In genomic region chr2:69379801-69380200, GRCm38 (mm10) we compare ENCODE assay signal across 29 mouse cellular contexts. TPM values are rescaled to one million over a fixed set of nuclear protein-coding genes. Genes with fewer than 3 reads are reported as not detected.
DNase-seq lines count a peak whose midpoint lies in the region; ATAC-seq lines count a peak whose summit lies in the region.
"Had no signal": no experiment of that assay in that cellular context is flagged by ENCODE, and none has a peak within 500 bp of the region (broad histone marks: within the 10 kb centered on the region; RNA-seq: fewer than 3 reads in every experiment).

No protein-coding gene starts in this region.

- no peaks in the 10 kb centered on the region for H3K4me1 ChIP-seq in stomach, embryonic 15.5 days
- H3K4me1 ChIP-seq: forebrain, embryonic 15.5 days; lung, embryonic 15.5 days; midbrain, embryonic 13.5 days had no signal

- peak overlapping the region; percentile 69 for H3K27ac ChIP-seq in stomach, embryonic 15.5 days
- H3K27ac ChIP-seq: forebrain, embryonic 10.5 days; forebrain, embryonic 15.5 days; hindbrain, embryonic 14.5 days; limb, embryonic 13.5 days; lung, embryonic 15.5 days; midbrain, embryonic 13.5 days had no signal

- H3K4me3 ChIP-seq in stomach, embryonic 15.5 days (replicated peaks) = no peak overlapping the region
- H3K4me3 ChIP-seq: forebrain, embryonic 10.5 days; forebrain, embryonic 15.5 days; limb, embryonic 13.5 days; lung, embryonic 15.5 days; midbrain, embryonic 13.5 days had no signal

- H3K9ac ChIP-seq in stomach, embryonic 15.5 days = no peak overlapping the region
- H3K9ac ChIP-seq: forebrain, embryonic 15.5 days; hindbrain, embryonic 14.5 days; limb, embryonic 13.5 days; lung, embryonic 15.5 days; midbrain, embryonic 13.5 days had no signal

- H3K27me3 ChIP-seq in stomach, embryonic 15.5 days (replicated peaks) = no peaks in the 10 kb centered on the region
- H3K27me3 ChIP-seq: forebrain, embryonic 15.5 days; limb, embryonic 13.5 days; lung, embryonic 15.5 days; midbrain, embryonic 13.5 days had no signal

- 22% methylated on average over 1 of the region's 1 CpGs for WGBS in stomach, embryonic 15.5 days

- intact Hi-C loops in left cerebral cortex, postnatal 4 days (cut with DNase I) = no loop called here
- intact Hi-C loops in left cerebral cortex, postnatal 36 days (cut with DNase I) = no loop called here
- intact Hi-C loops in gastrocnemius, postnatal 36 days (cut with DNase I) = no loop called here
- intact Hi-C loops in gastrocnemius, postnatal 14 days (cut with DNase I; ENCODE audit: low total_unique reads) = no loop called here

- no peak for ATAC-seq in stomach, embryonic 15.5 days (ENCODE audit: insufficient read depth, low FRiP score, low read depth)
- ATAC-seq: forebrain, embryonic 15.5 days; midbrain, embryonic 13.5 days had no signal

- H3K9me3 ChIP-seq in stomach, embryonic 15.5 days = no peaks in the 10 kb centered on the region
- H3K9me3 ChIP-seq: forebrain, embryonic 10.5 days; forebrain, embryonic 15.5 days; limb, embryonic 13.5 days; lung, embryonic 15.5 days; midbrain, embryonic 13.5 days had no signal

- peak; percentile 21 for DNase-seq in left cerebral cortex, postnatal 4 days
- DNase-seq in left cerebral cortex, postnatal 36 days (ENCODE audit: low spot score in 2 of 2) = no peak
- peak; percentile 34 for DNase-seq in brain, adult 2 months (ENCODE audit: low read depth, low spot score)
- DNase-seq in gastrocnemius, postnatal 36 days = no peak
- DNase-seq in gastrocnemius, postnatal 14 days = no peak
- DNase-seq: cerebellum, adult 2 months; cerebellum, postnatal 25 days; gastrocnemius, postnatal 10 days; heart, adult 11 months; heart, postnatal 4 days; kidney, adult 11 months; kidney, postnatal 14 days had no signal

- H3K36me3 ChIP-seq in stomach, embryonic 15.5 days = no peaks in the 10 kb centered on the region
- H3K36me3 ChIP-seq: forebrain, embryonic 10.5 days; forebrain, embryonic 15.5 days; limb, embryonic 13.5 days; lung, embryonic 15.5 days; midbrain, embryonic 13.5 days had no signal

- H3K4me2 ChIP-seq in stomach, embryonic 15.5 days = no peak overlapping the region
- H3K4me2 ChIP-seq: forebrain, embryonic 15.5 days; heart, embryonic 11.5 days; hindbrain, embryonic 14.5 days; limb, embryonic 13.5 days; liver, embryonic 11.5 days; lung, embryonic 15.5 days; midbrain, embryonic 13.5 days had no signal

RNA-seq across cellular contexts. Expression of gene Dhrs9, which starts 0.4 kb away (rescaled TPM):
- not detected for total RNA-seq in left cerebral cortex, postnatal 4 days (2021)
- total RNA-seq in left cerebral cortex, postnatal 36 days (2021) = under 1 TPM in 1 of 2 experiments, not detected in 1; 0.09 TPM
- polyA plus RNA-seq in stomach, embryonic 15.5 days (2015; fragmentation: Nextera tagmentation; extraction: Ambion mirVana) = 0.94 and 1.5 TPM in 2 replicates
- not detected for total RNA-seq in gastrocnemius, postnatal 36 days (2021)
- not detected for total RNA-seq in gastrocnemius, postnatal 14 days (2021)
- total RNA-seq: layer of hippocampus, postnatal 10 days; left cerebral cortex, postnatal 14 days had no signal
- polyA plus RNA-seq: brain, embryonic 14.5 days; cerebellum, adult 2 months; embryonic facial prominence, embryonic 11.5 days; forebrain, embryonic 10.5 days; forebrain, embryonic 15.5 days; heart, embryonic 11.5 days; hindbrain, embryonic 14.5 days; kidney, embryonic 14.5 days; limb, embryonic 13.5 days; lung, embryonic 15.5 days; midbrain, embryonic 13.5 days; neural tube, embryonic 14.5 days had no signal

RNA-seq across cellular contexts. Expression of gene Abcb11, which starts 37.4 kb away (rescaled TPM):
- under 1 TPM in 1 of 2 experiments, not detected in 1; 0.12 TPM for total RNA-seq in left cerebral cortex, postnatal 4 days (2021)
- not detected for total RNA-seq in left cerebral cortex, postnatal 36 days (2021)
- 0.48 and 1.0 TPM in 2 replicates for polyA plus RNA-seq in stomach, embryonic 15.5 days (2015; fragmentation: Nextera tagmentation; extraction: Ambion mirVana)
- not detected for total RNA-seq in gastrocnemius, postnatal 36 days (2021)
- total RNA-seq in gastrocnemius, postnatal 14 days (2021) = not detected
- total RNA-seq: adrenal gland, adult 18-20 months; heart, postnatal 4 days; left cerebral cortex, adult 18-20 months; left cerebral cortex, postnatal 14 days had no signal
- polyA plus RNA-seq: cerebellum, adult 2 months; embryonic facial prominence, embryonic 11.5 days; forebrain, embryonic 10.5 days; forebrain, embryonic 15.5 days; heart, embryonic 11.5 days; kidney, embryonic 14.5 days; limb, embryonic 13.5 days; midbrain, embryonic 13.5 days; neural tube, embryonic 14.5 days had no signal

Comparison
In these comparisons a context has a peak if more than half of its experiments do, and no peak if none do; other contexts are left out.
1. DNase-seq: peak in left cerebral cortex, postnatal 4 days (single experiment) and brain, adult 2 months (single experiment); none in left cerebral cortex, postnatal 36 days (0 of 2), gastrocnemius, postnatal 36 days (0 of 2) and gastrocnemius, postnatal 14 days (single experiment).